Mouse (Mus musculus) left cerebral cortex, adult 9 months (tissue): Measurements from ENCODE around the gene Cd7.
A peak's percentile ranks its signal among the peaks of the same experiment; 100 is the strongest.

Experiments used
- DNase-seq, 2 experiments: peaks; one replicate each; pipeline ENCODE4 v3.0.0; 2022; ENCODE audit warnings: low spot score in 2 of 2

Gene Cd7

GRCm38 (mm10) chr11:120990951-120991526, 48.2 kb downstream of the Cd7 start, which contains the start of gene Csnk1d:
Gene Csnk1d (minus strand): TSS chr11:120991330.
- peak; percentile 88 to 99 for DNase-seq

- DNase-seq, result no peak
Observed at GRCm38 (mm10) chr11:120990126-120990781, 49.0 kb downstream of the Cd7 start.

GRCm38 (mm10) chr11:120989523-120989922, 49.7 kb downstream of the Cd7 start:
- DNase-seq, result no peak

GRCm38 (mm10) chr11:120988410-120988809, 50.8 kb downstream of the Cd7 start:
- DNase-seq, result no peak

- no peak for DNase-seq
Observed at GRCm38 (mm10) chr11:120987608-120988007, 51.6 kb downstream of the Cd7 start.
